Mouse (Mus musculus) heart, embryonic 11.5 days (tissue): ENCODE data around the gene Cdyl. TPM values are rescaled to one million over a fixed set of nuclear protein-coding genes. Genes with fewer than 3 reads are reported as not detected.

Source experiments
- ATAC-seq: fragments of 200-750 bp; cut with Nextera tagmentation; replicated peaks from 2 replicates; pipeline ENCODE4 v1.8.0; 2017; ENCODE audit warnings: moderate library complexity; ENCODE audit not compliant: insufficient number of reproducible peaks, low FRiP score, low TSS enrichment
- H3K27ac ChIP-seq: fragments of 300-500 bp; sonication (generic); 2 replicates; pipeline ENCODE4 v1.5.1; 2014; ENCODE audit warnings: mild to moderate bottlenecking, low read depth, low read length
- H3K27me3 ChIP-seq: fragments of 300-500 bp; sonication (generic); 2 replicates; pipeline ENCODE4 v1.6.1; 2014; ENCODE audit warnings: mild to moderate bottlenecking, low read length, mixed read lengths; ENCODE audit not compliant: control insufficient read depth, insufficient read depth
- H3K36me3 ChIP-seq: fragments of 300-500 bp; sonication (generic); 2 replicates; pipeline ENCODE4 v1.6.1; 2014; ENCODE audit warnings: mild to moderate bottlenecking, low read length, moderate library complexity, mixed read lengths; ENCODE audit not compliant: control insufficient read depth, insufficient read depth
- H3K4me1 ChIP-seq: fragments of 300-500 bp; sonication (generic); 2 replicates; pipeline ENCODE4 v1.6.1; 2014; ENCODE audit warnings: low read length; ENCODE audit not compliant: control insufficient read depth, insufficient read depth
- H3K4me2 ChIP-seq: fragments of 300-500 bp; sonication (generic); 2 replicates; pipeline ENCODE4 v1.6.1; 2014; ENCODE audit warnings: mild to moderate bottlenecking, moderate library complexity
- H3K4me3 ChIP-seq: fragments of 300-500 bp; sonication (generic); 2 replicates; pipeline ENCODE4 v1.5.1; 2014; ENCODE audit warnings: low read depth, low read length
- H3K9ac ChIP-seq: fragments of 300-500 bp; sonication (generic); 2 replicates; pipeline ENCODE4 v1.6.1; 2014; ENCODE audit warnings: mild to moderate bottlenecking, low read depth, low read length, moderate library complexity
- H3K9me3 ChIP-seq: fragments of 300-500 bp; sonication (generic); replicated peaks from 2 replicates; pipeline ENCODE4 v1.6.1; 2016; ENCODE audit warnings: low read length; ENCODE audit not compliant: control insufficient read depth
- WGBS: fragments of 180-500 bp; shearing (Covaris S2); extraction: QIAGEN DNeasy Blood & Tissue Kit; methylation state at CpG from one replicate; pipeline ENCODE4 v1.1.7; 2014; ENCODE audit not compliant: insufficient replicate concordance; 5-methylcytosine and 5-hydroxymethylcytosine counted together
- polyA plus RNA-seq: library from polyadenylated mRNA; unstranded; fragments of >200 nt; fragmentation: Nextera tagmentation; extraction: Ambion mirVana; gene quantifications from 2 replicates; pipeline ENCODE4 v1.2.1, GENCODE M21; 2014

Cdyl gene
- polyA plus RNA-seq, 1 experiment from 2014 or later, result 14.9 TPM

- Histone ChIP-seq H3K9ac (peak overlapping the region; percentile 97), H3K27ac (no peak overlapping the region), H3K4me3 (peak overlapping the region; percentile 93), H3K36me3 (no peaks in the 10 kb centered on the region), H3K27me3 (no peaks in the 10 kb centered on the region), H3K4me2 (peak overlapping the region; percentile 82), H3K4me1 (peaks cover 13% of the 10 kb centered on the region), H3K9me3 (peaks cover 4% of the 10 kb centered on the region; the same call in 1 of the 2 replicates)
- ATAC-seq, result no peak
- WGBS, result 36% methylated on average over 4 of the region's 4 CpGs
Observed at GRCm38 (mm10) chr13:35742696-35743095, 83.1 kb downstream of the Cdyl start.

- peaks cover 13% of the 10 kb centered on the region for H3K4me1 ChIP-seq
- H3K4me3 ChIP-seq, result peak overlapping the region; percentile 93
- H3K4me2 ChIP-seq, result peak overlapping the region; percentile 82
- WGBS, result 55% methylated on average over 1 of the region's 1 CpGs
- H3K27me3 ChIP-seq, result no peaks in the 10 kb centered on the region
- H3K36me3 ChIP-seq, result no peaks in the 10 kb centered on the region
- peak overlapping the region; percentile 97; the same call in 1 of the 2 replicates for H3K9ac ChIP-seq
- H3K9me3 ChIP-seq, result peaks cover 4% of the 10 kb centered on the region; the same call in 1 of the 2 replicates
- ATAC-seq, result no peak
- no peak overlapping the region for H3K27ac ChIP-seq
Observed at GRCm38 (mm10) chr13:35743196-35743595, 83.6 kb downstream of the Cdyl start.

GRCm38 (mm10) chr13:35749194-35749593 lies 89.6 kb downstream of the Cdyl start:
- Histone ChIP-seq H3K4me1 (peaks cover 6% of the 10 kb centered on the region; the same call in 1 of the 2 replicates), H3K9me3 (peaks cover 4% of the 10 kb centered on the region; the same call in 1 of the 2 replicates), H3K27me3 (no peaks in the 10 kb centered on the region), H3K27ac (no peak overlapping the region), H3K36me3 (no peaks in the 10 kb centered on the region), H3K9ac (no peak overlapping the region), H3K4me3 (no peak overlapping the region), H3K4me2 (no peak overlapping the region)
- 86% methylated on average over 4 of the region's 4 CpGs for WGBS
- ATAC-seq, result no peak

GRCm38 (mm10) chr13:35749680-35750079 lies 90.0 kb downstream of the Cdyl start:
- peaks cover 11% of the 10 kb centered on the region for H3K4me1 ChIP-seq
- peaks cover 4% of the 10 kb centered on the region; the same call in 1 of the 2 replicates for H3K9me3 ChIP-seq
- WGBS, result 77% methylated on average over 5 of the region's 5 CpGs
- no peaks in the 10 kb centered on the region for H3K36me3 ChIP-seq
- H3K4me2 ChIP-seq, result no peak overlapping the region
- H3K9ac ChIP-seq, result no peak overlapping the region
- H3K4me3 ChIP-seq, result no peak overlapping the region
- no peak for ATAC-seq
- no peaks in the 10 kb centered on the region for H3K27me3 ChIP-seq
- no peak overlapping the region for H3K27ac ChIP-seq

GRCm38 (mm10) chr13:35752046-35752445 lies 92.4 kb downstream of the Cdyl start:
- Histone ChIP-seq H3K9me3 (no peaks in the 10 kb centered on the region), H3K4me2 (no peak overlapping the region), H3K4me1 (peaks cover 28% of the 10 kb centered on the region), H3K27me3 (no peaks in the 10 kb centered on the region), H3K36me3 (no peaks in the 10 kb centered on the region), H3K9ac (no peak overlapping the region), H3K4me3 (no peak overlapping the region), H3K27ac (no peak overlapping the region)
- 83% methylated on average over 7 of the region's 7 CpGs for WGBS
- ATAC-seq, result no peak

- H3K4me1 ChIP-seq, result peaks cover 37% of the 10 kb centered on the region
- H3K27ac ChIP-seq, result no peak overlapping the region
- H3K27me3 ChIP-seq, result no peaks in the 10 kb centered on the region
- WGBS, result 83% methylated on average over 6 of the region's 6 CpGs
- H3K36me3 ChIP-seq, result no peaks in the 10 kb centered on the region
- ATAC-seq, result no peak
- H3K9ac ChIP-seq, result no peak overlapping the region
- H3K4me3 ChIP-seq, result no peak overlapping the region
- no peaks in the 10 kb centered on the region for H3K9me3 ChIP-seq
- no peak overlapping the region for H3K4me2 ChIP-seq
Observed at GRCm38 (mm10) chr13:35755002-35755401, 95.4 kb downstream of the Cdyl start.

GRCm38 (mm10) chr13:35755655-35756283 lies 96.1 kb downstream of the Cdyl start:
- no peak overlapping the region for H3K9ac ChIP-seq
- whole genome bisulfite sequencing, result 70% methylated on average over 8 of the region's 8 CpGs
- ATAC-seq, result no peak
- no peak overlapping the region for H3K4me2 ChIP-seq
- peaks cover 37% of the 10 kb centered on the region for H3K4me1 ChIP-seq
- no peaks in the 10 kb centered on the region for H3K36me3 ChIP-seq
- H3K9me3 ChIP-seq, result no peaks in the 10 kb centered on the region
- H3K4me3 ChIP-seq, result no peak overlapping the region
- H3K27me3 ChIP-seq, result no peaks in the 10 kb centered on the region
- H3K27ac ChIP-seq, result 0 out of 2 replicates have a peak overlapping the region, but pooled peaks have one; percentile 12

GRCm38 (mm10) chr13:35756393-35757338 lies 97.0 kb downstream of the Cdyl start:
- 73% methylated on average over 21 of the region's 21 CpGs for WGBS
- peaks cover 37% of the 10 kb centered on the region for H3K4me1 ChIP-seq
- H3K27ac ChIP-seq, result no peak overlapping the region
- H3K36me3 ChIP-seq, result no peaks in the 10 kb centered on the region
- H3K9ac ChIP-seq, result 0 out of 2 replicates have a peak overlapping the region, but pooled peaks have one; percentile 8
- ATAC-seq, result no peak
- no peak overlapping the region for H3K4me2 ChIP-seq
- no peaks in the 10 kb centered on the region for H3K9me3 ChIP-seq
- no peaks in the 10 kb centered on the region for H3K27me3 ChIP-seq
- no peak overlapping the region for H3K4me3 ChIP-seq
